Mouse (Mus musculus) gastrocnemius, adult 2 months (tissue): Measurements from ENCODE around the gene Tespa1. TPM values are rescaled to one million over a fixed set of nuclear protein-coding genes. Genes with fewer than 3 reads are reported as not detected.
"Not testable (repeated sequence)": the region's sequence is repeated elsewhere in the genome, so short reads cannot be mapped to it uniquely, and the experiment has no call there.

Experiments
- DNase-seq: peaks from one replicate; pipeline ENCODE4 v3.0.0; 2022
- H3K27ac ChIP-seq: fragments of 200-600 bp; 2 replicates; pipeline ENCODE4 v1.8.1; 2022; ENCODE audit warnings: mild to moderate bottlenecking
- H3K4me3 ChIP-seq: fragments of 200-600 bp; 2 replicates; pipeline ENCODE4 v1.8.1; 2022; ENCODE audit warnings: mild to moderate bottlenecking, moderate library complexity
- CTCF ChIP-seq: fragments of 200-600 bp; IDR thresholded peaks from 2 replicates; pipeline ENCODE4 v1.8.1; 2022; ENCODE audit warnings: antibody characterized with exemption, mild to moderate bottlenecking, moderate library complexity
- intact Hi-C: fragments of 180-260 bp; cut with DNase I; formaldehyde crosslinking; loops from one replicate; pipeline ENCODE4 v1.15.1; 2025
- total RNA-seq, 2 experiments: library from RNA; stranded (reverse); gene quantifications; 2 replicates each; pipeline ENCODE4 v1.2.3; 2021

Tespa1 gene
- total RNA-seq, 2 experiments from 2014 or later = 0.28 to 0.59 TPM

DNA sequence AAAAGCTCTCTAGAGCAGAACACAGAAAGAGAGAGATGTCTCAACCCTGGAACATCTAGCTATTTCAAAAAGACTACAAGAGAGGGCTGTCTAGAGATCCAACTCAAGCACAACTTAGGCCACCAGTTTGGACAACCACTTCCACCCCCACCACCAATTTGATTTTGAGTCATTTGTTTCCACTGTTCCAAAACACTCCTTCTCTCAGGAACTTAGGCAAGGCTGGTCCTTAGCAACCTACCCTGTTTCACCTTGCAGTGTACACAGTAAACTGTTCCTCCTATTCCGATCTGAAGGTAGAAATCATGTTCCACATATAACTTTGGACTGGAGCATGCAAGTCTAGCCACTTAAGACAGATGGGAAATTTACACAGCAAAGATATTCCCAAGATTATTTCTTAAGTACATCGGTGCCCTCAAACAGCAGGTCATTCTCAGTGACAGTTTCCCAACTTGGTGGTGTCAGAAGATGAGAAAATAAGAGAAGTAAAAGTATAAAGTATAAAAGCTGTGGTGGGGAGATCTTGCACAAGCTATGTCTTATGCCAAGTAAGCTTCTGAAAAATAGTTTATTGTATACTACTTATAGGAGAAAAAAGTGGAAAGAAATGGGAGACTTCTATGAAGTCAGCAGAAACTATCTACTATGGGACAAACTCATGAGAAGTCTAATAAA lies 47.5 kb downstream of the Tespa1 start:
- no peak for DNase-seq
- intact Hi-C loops = no loop called here
- Histone ChIP-seq H3K27ac (no peak overlapping the region), H3K4me3 (no peak overlapping the region)
- TF ChIP-seq CTCF = no peak

GRCm38 (mm10) chr10:130371644-130372043 lies 49.0 kb downstream of the Tespa1 start:
- intact Hi-C loops = no loop called here

GRCm38 (mm10) chr10:130372491-130373173 lies 50.0 kb downstream of the Tespa1 start:
- H3K27ac ChIP-seq = no peak overlapping the region
- H3K4me3 ChIP-seq = no peak overlapping the region
- no peak for TF ChIP-seq CTCF
- no peak for DNase-seq
- intact Hi-C loops = no loop called here

More at GRCm38 (mm10) chr10:130371644-130372043, 49.0 kb downstream of the Tespa1 start:
- no peak overlapping the region for H3K4me3 ChIP-seq
- DNase-seq = no peak
- no peak for TF ChIP-seq CTCF
- H3K27ac ChIP-seq = no peak overlapping the region

DNA sequence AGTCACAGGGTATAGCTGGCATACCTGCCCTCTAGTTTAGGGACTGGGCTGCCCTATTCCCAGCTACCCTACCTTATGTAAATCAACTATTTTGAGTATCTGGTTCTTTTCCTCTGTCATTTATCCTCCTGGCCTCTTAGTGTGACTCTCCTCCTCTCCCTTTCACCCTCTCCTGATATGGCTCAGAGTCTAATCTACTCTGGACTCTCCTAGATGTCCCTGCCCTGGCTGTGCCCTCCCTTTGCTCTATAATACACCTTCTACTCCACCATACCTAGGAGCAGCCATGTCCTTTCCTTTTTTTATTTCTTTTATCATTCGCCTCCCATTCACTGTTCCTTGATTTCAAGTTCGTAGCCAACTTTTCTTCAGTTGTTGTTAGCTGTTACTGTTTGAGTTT lies 52.5 kb downstream of the Tespa1 start:
- Histone ChIP-seq H3K4me3 (no peak overlapping the region), H3K27ac (no peak overlapping the region)
- intact Hi-C loops = no loop called here
- no peak for TF ChIP-seq CTCF
- no peak for DNase-seq

DNA sequence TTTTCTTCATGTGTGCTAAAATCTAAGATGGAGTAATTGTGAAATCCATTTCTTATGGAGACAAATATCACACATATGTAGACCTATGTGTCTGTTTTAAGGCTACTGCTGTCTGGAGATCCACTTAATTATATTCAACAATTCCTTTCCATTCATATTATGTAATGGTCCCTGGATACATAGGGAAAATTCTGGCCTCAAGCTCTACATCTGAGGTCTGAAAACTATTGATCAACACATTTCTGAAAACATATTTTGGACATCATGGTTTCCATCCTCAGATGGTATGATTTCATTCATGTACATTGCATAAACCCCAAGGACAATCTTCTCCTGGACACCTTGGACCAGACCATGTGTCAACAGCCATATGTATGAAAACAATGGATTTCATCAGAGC lies 71.6 kb downstream of the Tespa1 start, which contains the start of gene Vmn2r84:
Vmn2r84 (minus strand) TSS at position 101 of the 400 bp plus-strand sequence.
- H3K4me3 ChIP-seq = no peak within 1 kb of the TSS
- intact Hi-C loops = no loop called here
- DNase-seq = no peak
- H3K27ac ChIP-seq = no peak within 1 kb of the TSS
- no peak for TF ChIP-seq CTCF

DNA sequence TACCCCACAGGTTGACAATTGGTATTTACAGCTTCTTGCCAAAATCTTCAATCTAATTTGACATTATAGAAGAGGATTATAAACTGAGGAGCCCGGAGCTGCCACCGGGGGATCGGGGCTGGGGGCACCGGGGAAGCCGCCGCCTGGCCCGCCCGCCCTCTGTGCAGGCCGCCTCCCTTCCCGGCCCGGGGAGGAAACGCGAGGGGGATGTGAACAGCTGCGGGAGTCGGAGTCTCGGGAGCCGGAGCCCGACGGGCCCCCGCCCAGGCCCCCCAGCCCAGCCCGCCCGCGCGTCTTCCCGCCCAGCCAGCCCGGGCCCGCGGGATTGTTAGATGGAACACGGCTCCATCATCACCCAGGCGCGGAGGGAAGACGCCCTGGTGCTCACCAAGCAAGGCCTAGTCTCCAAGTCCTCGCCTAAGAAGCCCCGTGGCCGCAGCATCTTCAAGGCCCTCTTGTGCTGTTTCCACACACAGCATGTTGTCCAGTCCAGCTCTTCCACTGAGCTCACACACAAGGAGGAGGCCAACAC lies 89.6 kb downstream of the Tespa1 start:
- intact Hi-C loops = not testable (repeated sequence)

More for the DNA sequence above, 89.6 kb downstream of the Tespa1 start:
- not testable (repeated sequence) for H3K4me3 ChIP-seq, DNase-seq, H3K27ac ChIP-seq

Other genes with a start within 250 kb of the Tespa1 start
- not detected for gene Olfr823, start 207.5 kb upstream of the Tespa1 start, total RNA-seq
- not detected for gene Olfr824, start 192.9 kb upstream of the Tespa1 start, total RNA-seq
- gene Olfr825, start 156.1 kb upstream of the Tespa1 start, total RNA-seq = not detected
- gene Olfr826, start 138.7 kb upstream of the Tespa1 start, total RNA-seq = not detected
- gene Olfr827, start 108.5 kb upstream of the Tespa1 start, total RNA-seq = not detected
- not detected for gene Neurod4, start 42.6 kb upstream of the Tespa1 start, total RNA-seq
- gene Vmn2r84, start 71.5 kb downstream of the Tespa1 start, total RNA-seq = not detected
- not detected for gene Vmn2r85, start 106.8 kb downstream of the Tespa1 start, total RNA-seq
- not detected for gene Vmn2r86, start 133.2 kb downstream of the Tespa1 start, total RNA-seq
- not detected for gene Vmn2r87, start 174.5 kb downstream of the Tespa1 start, total RNA-seq